Comparison of ENCODE assay signal across 8 mouse cellular contexts in the genomic region with DNA sequence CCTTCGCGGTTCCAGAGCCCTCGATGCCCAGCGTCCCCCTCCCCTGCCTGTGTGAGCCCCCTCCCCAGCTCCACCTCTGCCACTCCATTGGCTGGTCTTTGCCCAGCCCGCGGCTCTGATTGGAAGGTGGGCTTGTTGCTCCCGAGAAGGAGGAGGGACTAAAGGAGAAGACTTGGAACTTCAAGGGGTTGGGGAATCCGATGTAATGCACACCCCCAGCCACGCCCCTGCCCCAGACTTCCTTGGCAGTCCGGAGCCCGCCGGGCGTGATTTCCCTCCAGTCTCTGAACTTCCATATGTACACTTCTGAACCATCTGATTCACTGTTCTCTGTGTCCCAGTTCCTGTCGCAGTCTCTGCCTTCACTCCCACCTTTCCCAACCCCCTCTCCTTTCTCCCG. TPM values are rescaled to one million over a fixed set of nuclear protein-coding genes. Genes with fewer than 3 reads are reported as not detected.
DNase-seq lines count a peak whose midpoint lies in the region; ATAC-seq lines count a peak whose summit lies in the region.

A gene (minus strand): TSS at position 39 of the 400 bp plus-strand sequence.

- peak; percentile 62 for ATAC-seq in intestine, embryonic 16.5 days
- peak; percentile 4; the same call in 1 of the 2 replicates for ATAC-seq in liver, embryonic 11.5 days (replicated peaks; ENCODE audit: low FRiP score)

- peak within 1 kb of the TSS; percentile 83 for H3K9ac ChIP-seq in intestine, embryonic 16.5 days (ENCODE audit: low read depth, low read length)
- H3K9ac ChIP-seq in liver, embryonic 11.5 days (ENCODE audit: low read depth, low read length) = peak within 1 kb of the TSS; percentile 48

- H3K4me3 ChIP-seq in intestine, embryonic 16.5 days (ENCODE audit: low read length) = peak within 1 kb of the TSS; percentile 74
- H3K4me3 ChIP-seq in liver, embryonic 11.5 days (ENCODE audit: low read depth, low read length) = peak within 1 kb of the TSS; percentile 48

- no peaks in the 10 kb centered on the region for H3K27me3 ChIP-seq in intestine, embryonic 16.5 days (replicated peaks; ENCODE audit: control insufficient read depth, insufficient read depth, low read length)
- H3K27me3 ChIP-seq in liver, embryonic 11.5 days (replicated peaks; ENCODE audit: control insufficient read depth, insufficient read depth, low read length) = peaks cover 12% of the 10 kb centered on the region

- DNase-seq in cerebellum, adult 11-12 months = peak; percentile 58
- DNase-seq in cerebellum, adult 8-10 months = no peak
- DNase-seq in cerebellum, postnatal 4 days (ENCODE audit: low spot score in 2 of 2) = peak; percentile 60 to 61
- peak; percentile 63 to 81 for DNase-seq in heart, adult 18-20 months
- peak; percentile 72 for DNase-seq in liver, embryonic 11.5 days (ENCODE audit: low spot score)
- peak; percentile 81 for DNase-seq in neural tube, embryonic 10.5 days (ENCODE audit: extremely low spot score, low spot score)
- no peak for DNase-seq in T-cell, adult 2 months (ENCODE audit: low spot score)

- H3K4me2 ChIP-seq in intestine, embryonic 16.5 days (ENCODE audit: low read depth, low read length) = peak within 1 kb of the TSS; percentile 71
- peak within 1 kb of the TSS; percentile 76 for H3K4me2 ChIP-seq in liver, embryonic 11.5 days

- 0% methylated on average over 14 of the region's 15 CpGs for WGBS in intestine, embryonic 16.5 days
- WGBS in liver, embryonic 11.5 days = under 1% methylated on average over 15 of the region's 15 CpGs

- no peaks in the 10 kb centered on the region for H3K36me3 ChIP-seq in intestine, embryonic 16.5 days (ENCODE audit: control insufficient read depth, insufficient read depth, low read length)
- no peaks in the 10 kb centered on the region for H3K36me3 ChIP-seq in liver, embryonic 11.5 days (ENCODE audit: control insufficient read depth, insufficient read depth, low read length)

- H3K27ac ChIP-seq in intestine, embryonic 16.5 days (ENCODE audit: low read length) = peak within 1 kb of the TSS; percentile 100
- no peak within 1 kb of the TSS for H3K27ac ChIP-seq in liver, embryonic 11.5 days (ENCODE audit: low read depth, low read length)

- no peaks in the 10 kb centered on the region for H3K9me3 ChIP-seq in intestine, embryonic 16.5 days (ENCODE audit: control insufficient read depth, low read length)
- no peaks in the 10 kb centered on the region for H3K9me3 ChIP-seq in liver, embryonic 11.5 days (ENCODE audit: control insufficient read depth, low read length)

- peaks cover 30% of the 10 kb centered on the region for H3K4me1 ChIP-seq in intestine, embryonic 16.5 days (ENCODE audit: control insufficient read depth, insufficient read depth, low read length)
- peaks cover 43% of the 10 kb centered on the region for H3K4me1 ChIP-seq in liver, embryonic 11.5 days (replicated peaks; ENCODE audit: control insufficient read depth, insufficient read depth, low read length)

RNA-seq across cellular contexts. Expression of the gene that starts here (rescaled TPM):
- total RNA-seq in heart, adult 18-20 months (2021) = 1 to 10 TPM; 1.9 to 4.1 TPM
- polyA plus RNA-seq in intestine, embryonic 16.5 days (2015; fragmentation: Nextera tagmentation; extraction: Ambion mirVana) = 72.7 and 87.8 TPM in 2 replicates
- 28.3 and 32.1 TPM in 2 replicates for polyA plus RNA-seq in liver, embryonic 11.5 days (2014; fragmentation: Nextera tagmentation; extraction: Ambion mirVana)

Comparison
In these comparisons a context has a peak if more than half of its experiments do, and no peak if none do; other contexts are left out.
1. DNase-seq: peak in cerebellum, adult 11-12 months (single experiment), cerebellum, postnatal 4 days (2 of 2), heart, adult 18-20 months (2 of 2), liver, embryonic 11.5 days (single experiment) and neural tube, embryonic 10.5 days (single experiment); none in cerebellum, adult 8-10 months (single experiment) and T-cell, adult 2 months (single experiment).